Mouse (Mus musculus) liver, postnatal 0 days (tissue): Measurements from ENCODE around the gene Gm5426. TPM values are rescaled to one million over a fixed set of nuclear protein-coding genes. Genes with fewer than 3 reads are reported as not detected.

Source experiments
- ATAC-seq: fragments of 200-750 bp; cut with Nextera tagmentation; 2 replicates; pipeline ENCODE4 v1.8.0; 2017; ENCODE audit warnings: mild to moderate bottlenecking, moderate library complexity
- DNase-seq: peaks from one replicate; pipeline ENCODE4 v3.0.0-alpha.2; 2016
- H3K27ac ChIP-seq: fragments of 300-500 bp; sonication (generic); 2 replicates; pipeline ENCODE4 v1.5.1; 2014; ENCODE audit warnings: antibody characterized with exemption, moderate library complexity, mild to moderate bottlenecking, low read depth
- H3K27me3 ChIP-seq: fragments of 300-500 bp; sonication (generic); 2 replicates; pipeline ENCODE4 v1.6.1; 2014; ENCODE audit warnings: low read length, control low read depth, mixed read lengths; ENCODE audit not compliant: insufficient read depth
- H3K36me3 ChIP-seq: fragments of 300-500 bp; sonication (generic); replicated peaks from 2 replicates; pipeline ENCODE4 v1.6.1; 2014; ENCODE audit warnings: mild to moderate bottlenecking, control low read depth, low read length, moderate library complexity, mixed read lengths; ENCODE audit not compliant: insufficient read depth
- H3K4me1 ChIP-seq: fragments of 300-500 bp; sonication (generic); 2 replicates; pipeline ENCODE4 v1.6.1; 2014; ENCODE audit warnings: antibody characterized with exemption, mild to moderate bottlenecking, control low read depth; ENCODE audit not compliant: insufficient read depth
- H3K4me2 ChIP-seq: fragments of 300-500 bp; sonication (generic); 2 replicates; pipeline ENCODE4 v1.6.1; 2014; ENCODE audit warnings: low read depth, mild to moderate bottlenecking, low read length, moderate library complexity, mixed read lengths
- H3K4me3 ChIP-seq: fragments of 300-500 bp; sonication (generic); 2 replicates; pipeline ENCODE4 v1.5.1; 2014; ENCODE audit warnings: low read depth, low read length
- H3K9ac ChIP-seq: fragments of 300-500 bp; sonication (generic); replicated peaks from 2 replicates; pipeline ENCODE4 v1.6.1; 2014; ENCODE audit warnings: mild to moderate bottlenecking, moderate library complexity
- H3K9me3 ChIP-seq: fragments of 300-500 bp; sonication (generic); 2 replicates; pipeline ENCODE4 v1.6.1; 2016; ENCODE audit warnings: mild to moderate bottlenecking, control low read depth, low read length, mixed read lengths
- CTCF ChIP-seq: sonication (generic); IDR thresholded peaks from 2 replicates; pipeline ENCODE4 v1.5.1; 2016; ENCODE audit warnings: antibody characterized with exemption, low read depth
- EP300 ChIP-seq: IDR thresholded peaks from 2 replicates; pipeline ENCODE4 v1.6.1; 2016; ENCODE audit warnings: antibody characterized with exemption, low read depth, mild to moderate bottlenecking
- WGBS: fragments of 180-500 bp; shearing (Covaris S2); extraction: QIAGEN DNeasy Blood & Tissue Kit; methylation state at CpG from one replicate; pipeline ENCODE4 v1.1.7; 2014; ENCODE audit not compliant: insufficient replicate concordance; 5-methylcytosine and 5-hydroxymethylcytosine counted together
- polyA plus RNA-seq: library from polyadenylated mRNA; unstranded; fragments of >200 nt; fragmentation: Nextera tagmentation; extraction: Ambion mirVana; gene quantifications from 2 replicates; pipeline ENCODE4 v1.2.1, GENCODE M21; 2015

Gm5426 gene
- polyA plus RNA-seq, 1 experiment from 2014 or later = not detected

DNA sequence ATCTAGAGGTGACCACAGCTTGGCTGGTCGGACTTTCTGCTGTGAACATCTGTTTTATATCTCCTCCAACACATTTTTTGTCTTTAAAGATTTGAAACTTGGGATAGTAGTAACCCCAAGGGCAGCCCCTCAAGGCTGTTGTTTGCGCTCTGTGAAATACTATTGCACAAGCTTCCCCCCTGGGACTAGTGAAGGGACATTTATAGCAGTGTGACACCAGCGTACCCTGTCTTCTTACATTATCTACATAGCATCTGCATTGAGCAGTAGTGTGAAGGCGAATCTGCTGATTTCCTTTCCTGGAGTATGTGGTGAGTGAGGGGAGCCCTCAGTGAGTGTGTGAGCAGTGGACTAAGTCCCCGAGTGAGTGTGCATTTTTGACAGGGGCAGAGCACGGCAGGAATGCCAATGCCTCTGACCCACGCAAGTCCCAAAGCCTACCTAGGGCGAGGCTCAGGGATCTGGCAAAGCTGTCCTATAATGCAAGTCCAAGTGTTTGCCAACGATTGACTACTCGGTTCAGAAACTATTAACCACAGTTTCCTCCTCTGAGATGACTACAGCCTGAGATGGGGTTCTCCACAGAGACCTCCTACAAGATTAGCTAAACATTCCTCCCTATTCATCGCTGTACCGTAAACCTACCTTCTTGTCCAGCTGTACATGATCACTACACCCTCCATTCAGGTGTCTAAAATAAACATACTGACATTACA lies 14.2 kb downstream of the Gm5426 start:
- H3K4me3 ChIP-seq = no peak overlapping the region
- no peaks in the 10 kb centered on the region for H3K27me3 ChIP-seq
- 45% methylated on average over 12 of the region's 12 CpGs for WGBS
- TF ChIP-seq CTCF (no peak), EP300 (no peak)
- no peaks in the 10 kb centered on the region for H3K9me3 ChIP-seq
- 0 out of 2 replicates have a peak, but pooled peaks have one; percentile 12 for ATAC-seq
- no peaks in the 10 kb centered on the region for H3K36me3 ChIP-seq
- no peaks in the 10 kb centered on the region; the same call in 1 of the 2 replicates for H3K4me1 ChIP-seq
- H3K4me2 ChIP-seq = no peak overlapping the region
- 0 out of 2 replicates have a peak overlapping the region, but pooled peaks have one; percentile 22 for H3K27ac ChIP-seq
- no peak overlapping the region for H3K9ac ChIP-seq
- no peak for DNase-seq

DNA sequence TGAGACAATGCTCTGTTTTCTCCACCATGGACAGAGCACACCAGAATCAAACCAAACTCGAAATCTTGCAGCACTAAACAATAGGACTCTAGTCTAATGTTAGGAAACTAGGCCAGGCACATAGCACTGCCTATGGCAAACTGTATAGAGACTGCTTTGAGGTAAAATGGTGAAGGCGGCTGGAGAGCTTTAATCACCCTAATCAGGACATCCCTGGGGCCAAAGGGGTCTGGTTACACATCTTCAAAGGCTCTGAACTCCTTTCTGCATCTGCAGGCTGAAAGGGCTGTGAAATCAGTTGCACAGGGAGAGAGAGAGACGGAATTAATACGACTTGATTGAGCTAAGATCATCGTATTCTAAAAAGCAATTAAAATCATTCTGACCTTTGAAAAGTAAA lies 16.9 kb downstream of the Gm5426 start:
- no peaks in the 10 kb centered on the region for H3K9me3 ChIP-seq
- H3K9ac ChIP-seq = no peak overlapping the region
- no peaks in the 10 kb centered on the region for H3K27me3 ChIP-seq
- no peaks in the 10 kb centered on the region; the same call in 1 of the 2 replicates for H3K4me1 ChIP-seq
- ATAC-seq (no peak), DNase-seq (no peak)
- H3K27ac ChIP-seq = no peak overlapping the region
- TF ChIP-seq EP300 (no peak), CTCF (no peak)
- H3K4me3 ChIP-seq = no peak overlapping the region
- no peak overlapping the region for H3K4me2 ChIP-seq
- no peaks in the 10 kb centered on the region for H3K36me3 ChIP-seq
- WGBS = 60% methylated on average over 5 of the region's 5 CpGs

- Histone ChIP-seq H3K4me1 (no peaks in the 10 kb centered on the region), H3K4me2 (no peak overlapping the region), H3K9me3 (no peaks in the 10 kb centered on the region), H3K4me3 (no peak overlapping the region), H3K27me3 (no peaks in the 10 kb centered on the region), H3K27ac (peak overlapping the region; percentile 71), H3K9ac (no peak overlapping the region), H3K36me3 (no peaks in the 10 kb centered on the region)
- DNase-seq = no peak
- ATAC-seq = peak; percentile 35; the same call in 1 of the 2 replicates
- no peak for TF ChIP-seq CTCF
- 70% methylated on average over 7 of the region's 7 CpGs for WGBS
Observed at GRCm38 (mm10) chr10:96162975-96163706, 26.7 kb downstream of the Gm5426 start.

DNA sequence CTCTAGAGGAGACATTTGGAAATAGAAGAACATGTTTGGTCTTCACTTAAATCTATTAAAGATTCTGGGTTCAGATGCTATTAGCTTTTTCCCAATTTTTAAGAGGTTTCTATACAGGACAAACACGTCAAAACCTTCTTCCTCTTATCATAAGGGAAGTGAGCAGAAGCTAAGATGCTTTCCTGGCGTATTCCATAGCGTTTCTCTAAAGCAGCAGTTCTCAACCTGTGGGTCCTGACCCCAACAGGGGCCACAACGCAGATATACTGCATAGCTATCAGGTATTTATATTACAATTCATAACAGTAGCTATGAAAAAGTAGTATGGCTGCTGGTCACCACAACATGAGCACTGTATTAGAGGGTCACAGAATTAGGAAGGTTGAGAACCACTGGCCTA lies 27.4 kb downstream of the Gm5426 start:
- DNase-seq (no peak), ATAC-seq (no peak)
- H3K27me3 ChIP-seq = no peaks in the 10 kb centered on the region
- H3K9ac ChIP-seq = no peak overlapping the region
- H3K4me1 ChIP-seq = no peaks in the 10 kb centered on the region
- H3K36me3 ChIP-seq = no peaks in the 10 kb centered on the region
- peak overlapping the region; percentile 71 for H3K27ac ChIP-seq
- WGBS = 62% methylated on average over 4 of the region's 4 CpGs
- H3K9me3 ChIP-seq = no peaks in the 10 kb centered on the region
- TF ChIP-seq CTCF (no peak), EP300 (no peak)
- H3K4me2 ChIP-seq = no peak overlapping the region
- no peak overlapping the region for H3K4me3 ChIP-seq

GRCm38 (mm10) chr10:96165260-96165659 lies 28.9 kb downstream of the Gm5426 start:
- 87% methylated on average over 4 of the region's 4 CpGs for WGBS
- no peak overlapping the region for H3K4me2 ChIP-seq
- H3K9ac ChIP-seq = no peak overlapping the region
- no peaks in the 10 kb centered on the region for H3K9me3 ChIP-seq
- no peak overlapping the region for H3K4me3 ChIP-seq
- no peaks in the 10 kb centered on the region for H3K27me3 ChIP-seq
- H3K27ac ChIP-seq = no peak overlapping the region
- TF ChIP-seq EP300 (no peak), CTCF (no peak)
- H3K36me3 ChIP-seq = no peaks in the 10 kb centered on the region
- no peaks in the 10 kb centered on the region for H3K4me1 ChIP-seq
- no peak for DNase-seq
- no peak for ATAC-seq

- H3K4me3 ChIP-seq = no peak overlapping the region
- H3K27ac ChIP-seq = no peak overlapping the region
- TF ChIP-seq EP300 (no peak), CTCF (no peak)
- H3K4me1 ChIP-seq = peaks cover 6% of the 10 kb centered on the region; the same call in 1 of the 2 replicates
- ATAC-seq = no peak
- H3K9me3 ChIP-seq = no peaks in the 10 kb centered on the region
- WGBS = 78% methylated on average over 4 of the region's 4 CpGs
- H3K27me3 ChIP-seq = no peaks in the 10 kb centered on the region
- DNase-seq = no peak
- H3K4me2 ChIP-seq = no peak overlapping the region
- H3K36me3 ChIP-seq = no peaks in the 10 kb centered on the region
- no peak overlapping the region for H3K9ac ChIP-seq
Observed at GRCm38 (mm10) chr10:96168998-96169397, 32.6 kb downstream of the Gm5426 start.
